ENCODE assay signal across 19 mouse cellular contexts in genomic region chr14:68217986-68218385, GRCm38 (mm10).
A peak's percentile ranks its signal among the peaks of the same experiment; 100 is the strongest.
DNase-seq lines count a peak whose midpoint lies in the region; ATAC-seq and TF ChIP-seq lines count a peak whose summit lies in the region.
"Had no signal": no experiment of that assay in that cellular context is flagged by ENCODE, and none has a peak within 500 bp of the region (broad histone marks: within the 10 kb centered on the region; RNA-seq: fewer than 3 reads in every experiment).

No protein-coding gene starts in this region.

- H3K79me2 ChIP-seq in heart, adult 2 months (replicated peaks; ENCODE audit: control insufficient read depth, insufficient read depth, low read length), result no peaks in the 10 kb centered on the region

- WGBS in cerebellum, adult 2 months, result 75% methylated on average over 6 of the region's 6 CpGs
- WGBS in heart, embryonic 12.5 days, result 58% methylated on average over 6 of the region's 6 CpGs
- WGBS in heart, adult 2 months, result 55% methylated on average over 6 of the region's 6 CpGs
- 78% methylated on average over 6 of the region's 6 CpGs for WGBS in hindbrain, embryonic 15.5 days
- 82% methylated on average over 6 of the region's 6 CpGs for WGBS in hindbrain, embryonic 12.5 days
- WGBS in midbrain, postnatal 0 days, result 73% methylated on average over 6 of the region's 6 CpGs
- 80% methylated on average over 6 of the region's 6 CpGs for WGBS in midbrain, embryonic 11.5 days

- DNase-seq in cerebellum, adult 2 months, result no peak
- no peak for DNase-seq in cerebellum, postnatal 10 days
- no peak for DNase-seq in heart, adult 2 months
- no peak for DNase-seq in midbrain, postnatal 0 days (ENCODE audit: low spot score)
- DNase-seq in midbrain, embryonic 11.5 days (ENCODE audit: low spot score, missing footprints), result no peak
- DNase-seq: B cell, adult 2 months; gastrocnemius, adult 2 months; gastrocnemius, postnatal 25 days; kidney, adult 8-10 months had no signal

- no peak overlapping the region for H3K9ac ChIP-seq in heart, embryonic 12.5 days
- H3K9ac ChIP-seq in heart, adult 2 months (ENCODE audit: low read depth, low read length), result no peak overlapping the region
- H3K9ac ChIP-seq in hindbrain, embryonic 15.5 days, result no peak overlapping the region
- H3K9ac ChIP-seq in hindbrain, embryonic 12.5 days, result no peak overlapping the region
- H3K9ac ChIP-seq in midbrain, postnatal 0 days (replicated peaks; ENCODE audit: low read length, poor library complexity, severe bottlenecking), result no peak overlapping the region
- H3K9ac ChIP-seq in midbrain, embryonic 11.5 days (ENCODE audit: low read length), result no peak overlapping the region
- H3K9ac ChIP-seq: embryonic facial prominence, embryonic 13.5 days; forebrain, embryonic 12.5 days had no signal

- no peak for ATAC-seq in heart, embryonic 12.5 days (ENCODE audit: insufficient number of reproducible peaks, low FRiP score)
- ATAC-seq in hindbrain, embryonic 15.5 days (ENCODE audit: low FRiP score, low read depth), result no peak
- no peak for ATAC-seq in hindbrain, embryonic 12.5 days (ENCODE audit: low FRiP score)
- no peak for ATAC-seq in midbrain, postnatal 0 days (ENCODE audit: low FRiP score)
- ATAC-seq in midbrain, embryonic 11.5 days (ENCODE audit: low FRiP score), result no peak
- ATAC-seq: CD4-positive, CD25-positive, alpha-beta regulatory T cell, adult 4 months; forebrain, embryonic 16.5 days; inflammation-experienced regulatory T-cells, adult 6 months; intestine, postnatal 0 days had no signal

- no peaks in the 10 kb centered on the region for H3K9me3 ChIP-seq in heart, embryonic 12.5 days (replicated peaks)
- no peaks in the 10 kb centered on the region for H3K9me3 ChIP-seq in hindbrain, embryonic 15.5 days
- no peaks in the 10 kb centered on the region for H3K9me3 ChIP-seq in hindbrain, embryonic 12.5 days (replicated peaks)
- no peaks in the 10 kb centered on the region for H3K9me3 ChIP-seq in midbrain, postnatal 0 days (ENCODE audit: low read length)
- H3K9me3 ChIP-seq in midbrain, embryonic 11.5 days (ENCODE audit: control insufficient read depth, low read length), result no peaks in the 10 kb centered on the region
- H3K9me3 ChIP-seq: embryonic facial prominence, embryonic 13.5 days; forebrain, embryonic 12.5 days had no signal

- no peaks in the 10 kb centered on the region for H3K27me3 ChIP-seq in cerebellum, adult 2 months (ENCODE audit: control insufficient read depth, insufficient read depth, low read length)
- H3K27me3 ChIP-seq in heart, embryonic 12.5 days (replicated peaks), result no peaks in the 10 kb centered on the region
- H3K27me3 ChIP-seq in heart, adult 2 months (ENCODE audit: control insufficient read depth, insufficient read depth, low read length), result no peaks in the 10 kb centered on the region
- H3K27me3 ChIP-seq in hindbrain, embryonic 15.5 days, result no peaks in the 10 kb centered on the region
- no peaks in the 10 kb centered on the region for H3K27me3 ChIP-seq in hindbrain, embryonic 12.5 days
- H3K27me3 ChIP-seq in midbrain, postnatal 0 days (ENCODE audit: insufficient read depth, low read length), result no peaks in the 10 kb centered on the region
- H3K27me3 ChIP-seq in midbrain, embryonic 11.5 days (ENCODE audit: control insufficient read depth, insufficient read depth, low read length), result no peaks in the 10 kb centered on the region
- H3K27me3 ChIP-seq: embryonic facial prominence, embryonic 13.5 days; forebrain, embryonic 12.5 days had no signal

- H3K4me1 ChIP-seq in cerebellum, adult 2 months (ENCODE audit: control insufficient read depth, insufficient read depth, low read length), result peaks cover 16% of the 10 kb centered on the region
- H3K4me1 ChIP-seq in heart, embryonic 12.5 days (replicated peaks), result peaks cover 21% of the 10 kb centered on the region
- no peaks in the 10 kb centered on the region; the same call in 1 of the 2 replicates for H3K4me1 ChIP-seq in heart, adult 2 months (ENCODE audit: control insufficient read depth, insufficient read depth, low read length)
- H3K4me1 ChIP-seq in hindbrain, embryonic 15.5 days (replicated peaks), result peaks cover 9% of the 10 kb centered on the region
- peaks cover 9% of the 10 kb centered on the region for H3K4me1 ChIP-seq in hindbrain, embryonic 12.5 days
- H3K4me1 ChIP-seq in midbrain, postnatal 0 days (ENCODE audit: insufficient read depth, low read length), result 0 out of 2 replicates have a peak, but pooled peaks cover 2% of the 10 kb centered on the region
- no peaks in the 10 kb centered on the region for H3K4me1 ChIP-seq in midbrain, embryonic 11.5 days (ENCODE audit: control insufficient read depth, insufficient read depth, low read length)
- H3K4me1 ChIP-seq: forebrain, embryonic 12.5 days had no signal

- H3K4me2 ChIP-seq in heart, embryonic 12.5 days, result peak overlapping the region; percentile 19; the same call in 1 of the 2 replicates
- H3K4me2 ChIP-seq in hindbrain, embryonic 15.5 days, result no peak overlapping the region
- H3K4me2 ChIP-seq in hindbrain, embryonic 12.5 days (replicated peaks), result no peak overlapping the region
- H3K4me2 ChIP-seq in midbrain, postnatal 0 days (ENCODE audit: low read depth, low read length, poor library complexity, severe bottlenecking), result no peak overlapping the region
- H3K4me2 ChIP-seq in midbrain, embryonic 11.5 days, result no peak overlapping the region
- H3K4me2 ChIP-seq: embryonic facial prominence, embryonic 13.5 days; forebrain, embryonic 12.5 days had no signal

- H3K4me3 ChIP-seq in cerebellum, adult 2 months (replicated peaks; ENCODE audit: insufficient read depth, low read depth, low read length), result no peak overlapping the region
- no peak overlapping the region for H3K4me3 ChIP-seq in heart, embryonic 12.5 days
- no peak overlapping the region for H3K4me3 ChIP-seq in heart, adult 2 months
- no peak overlapping the region for H3K4me3 ChIP-seq in hindbrain, embryonic 15.5 days
- H3K4me3 ChIP-seq in hindbrain, embryonic 12.5 days, result no peak overlapping the region
- H3K4me3 ChIP-seq in midbrain, postnatal 0 days (ENCODE audit: low read depth, low read length), result no peak overlapping the region
- H3K4me3 ChIP-seq in midbrain, embryonic 11.5 days (ENCODE audit: low read depth, low read length), result no peak overlapping the region
- H3K4me3 ChIP-seq: embryonic facial prominence, embryonic 13.5 days; forebrain, embryonic 12.5 days; gastrocnemius, adult 2 months had no signal

- intact Hi-C loops in heart, adult 2 months (cut with DNase I), result no loop called here

- no peaks in the 10 kb centered on the region for H3K36me3 ChIP-seq in heart, embryonic 12.5 days
- no peaks in the 10 kb centered on the region for H3K36me3 ChIP-seq in heart, adult 2 months (ENCODE audit: control insufficient read depth, insufficient read depth, low read length)
- H3K36me3 ChIP-seq in hindbrain, embryonic 15.5 days, result no peaks in the 10 kb centered on the region
- no peaks in the 10 kb centered on the region for H3K36me3 ChIP-seq in hindbrain, embryonic 12.5 days
- no peaks in the 10 kb centered on the region for H3K36me3 ChIP-seq in midbrain, postnatal 0 days (ENCODE audit: insufficient read depth, low read length)
- no peaks in the 10 kb centered on the region for H3K36me3 ChIP-seq in midbrain, embryonic 11.5 days (ENCODE audit: control insufficient read depth, insufficient read depth, low read length)
- H3K36me3 ChIP-seq: embryonic facial prominence, embryonic 13.5 days; forebrain, embryonic 12.5 days; G1E had no signal

- no peak for TF ChIP-seq EP300 in heart, adult 2 months (IDR thresholded peaks at IDR 0.05; ENCODE audit: insufficient read depth, low read depth, low read length)

- TF ChIP-seq POLR2A in cerebellum, adult 2 months (IDR thresholded peaks at IDR 0.05; ENCODE audit: borderline replicate concordance, insufficient read depth, low read length), result no peak
- no peak for TF ChIP-seq POLR2A in heart, adult 2 months (IDR thresholded peaks at IDR 0.05; ENCODE audit: insufficient read depth, low read depth, low read length)

- no peak for TF ChIP-seq CTCF in cerebellum, adult 2 months (IDR thresholded peaks at IDR 0.05; ENCODE audit: borderline replicate concordance, insufficient read depth, low read depth, low read length)
- TF ChIP-seq CTCF in heart, adult 2 months (IDR thresholded peaks at IDR 0.05), result no peak
- TF ChIP-seq CTCF in midbrain, postnatal 0 days (IDR thresholded peaks at IDR 0.05), result no peak

- peak overlapping the region; percentile 62; the same call in 1 of the 2 replicates for H3K27ac ChIP-seq in cerebellum, adult 2 months (ENCODE audit: insufficient read depth, low read length)
- peak overlapping the region; percentile 60; the same call in 1 of the 2 replicates for H3K27ac ChIP-seq in heart, embryonic 12.5 days (ENCODE audit: poor library complexity, severe bottlenecking)
- no peak overlapping the region for H3K27ac ChIP-seq in heart, adult 2 months
- peak overlapping the region; percentile 56 for H3K27ac ChIP-seq in hindbrain, embryonic 15.5 days (replicated peaks)
- H3K27ac ChIP-seq in hindbrain, embryonic 12.5 days, result no peak overlapping the region
- 0 out of 2 replicates have a peak overlapping the region, but pooled peaks have one; percentile 26 for H3K27ac ChIP-seq in midbrain, postnatal 0 days (ENCODE audit: low read depth, low read length)
- no peak overlapping the region for H3K27ac ChIP-seq in midbrain, embryonic 11.5 days (ENCODE audit: low read depth, low read length)
- H3K27ac ChIP-seq: embryonic facial prominence, embryonic 13.5 days; forebrain, embryonic 12.5 days; gastrocnemius, adult 2 months had no signal

Comparison
In these comparisons a context has a peak if more than half of its experiments do, and no peak if none do; other contexts are left out.
1. H3K27ac ChIP-seq: peak in cerebellum, adult 2 months (single experiment), heart, embryonic 12.5 days (single experiment), hindbrain, embryonic 15.5 days (single experiment) and midbrain, postnatal 0 days (single experiment); none in heart, adult 2 months (single experiment), hindbrain, embryonic 12.5 days (single experiment) and midbrain, embryonic 11.5 days (single experiment).